Mouse (Mus musculus) small intestine, adult 2 months (tissue): Measurements from ENCODE around the gene Slc5a2.

Experiments used
- CTCF ChIP-seq: fragments of 200-500 bp; IDR thresholded peaks from 2 replicates; pipeline ENCODE4 v1.5.1; 2012; ENCODE audit warnings: low read depth, mild to moderate bottlenecking, control low read depth, inconsistent platforms, low read length, moderate library complexity, mixed read lengths; ENCODE audit not compliant: insufficient replicate concordance, insufficient read length; ENCODE audit errors: extremely low read depth
- POLR2A ChIP-seq: fragments of 200-500 bp; IDR thresholded peaks from 2 replicates; pipeline ENCODE4 v1.6.1; 2012; ENCODE audit warnings: low read depth, mild to moderate bottlenecking, control low read depth, inconsistent platforms, low read length, moderate library complexity

- TF ChIP-seq POLR2A (no peak), CTCF (no peak)
These were observed 10.6 kb downstream of the Slc5a2 start for GRCm38 (mm10) chr7:128276051-128276450.
